Mouse (Mus musculus) limb, embryonic 10.5 days (tissue): ENCODE measurements around the gene Ms4a4c. TPM values are rescaled to one million over a fixed set of nuclear protein-coding genes. Genes with fewer than 3 reads are reported as not detected.
"Not testable (repeated sequence)": the region's sequence is repeated elsewhere in the genome, so short reads cannot be mapped to it uniquely, and the experiment has no call there.

Experiments used
- DNase-seq: peaks from one replicate; pipeline ENCODE4 v3.0.0-alpha.2; 2017; ENCODE audit warnings: low spot score
- H3K27ac ChIP-seq: fragments of 300-500 bp; sonication (generic); 2 replicates; pipeline ENCODE4 v1.5.1; 2016; ENCODE audit warnings: mild to moderate bottlenecking
- H3K27me3 ChIP-seq: fragments of 300-500 bp; sonication (generic); 2 replicates; pipeline ENCODE4 v1.6.1; 2016; ENCODE audit warnings: low read depth, mild to moderate bottlenecking; ENCODE audit not compliant: poor library complexity, severe bottlenecking
- H3K36me3 ChIP-seq: fragments of 300-500 bp; sonication (generic); 2 replicates; pipeline ENCODE4 v1.6.1; 2016; ENCODE audit warnings: mild to moderate bottlenecking, moderate library complexity
- H3K4me1 ChIP-seq: fragments of 300-500 bp; sonication (generic); 2 replicates; pipeline ENCODE4 v1.6.1; 2016
- H3K4me3 ChIP-seq: fragments of 300-500 bp; sonication (generic); 2 replicates; pipeline ENCODE4 v1.5.1; 2016; ENCODE audit warnings: mild to moderate bottlenecking, moderate library complexity
- H3K9me3 ChIP-seq: fragments of 300-500 bp; sonication (generic); replicated peaks from 2 replicates; pipeline ENCODE4 v1.6.1; 2016; ENCODE audit warnings: mild to moderate bottlenecking
- WGBS: fragments of 180-500 bp; shearing (Covaris S2); methylation state at CpG from one replicate; pipeline ENCODE4 v1.1.7; 2016; 5-methylcytosine and 5-hydroxymethylcytosine counted together
- polyA plus RNA-seq: library from polyadenylated mRNA; unstranded; fragments of >200 nt; fragmentation: Nextera tagmentation; extraction: Ambion mirVana; gene quantifications from 2 replicates; pipeline ENCODE4 v1.2.1, GENCODE M21; 2016

Ms4a4c gene
- polyA plus RNA-seq, 1 experiment from 2014 or later, result 0.14 TPM

- 85% methylated on average over 1 of the region's 1 CpGs for WGBS
- no peaks in the 10 kb centered on the region for H3K36me3 ChIP-seq
- H3K4me3 ChIP-seq, result no peak overlapping the region
- no peaks in the 10 kb centered on the region for H3K27me3 ChIP-seq
- DNase-seq, result no peak
- H3K4me1 ChIP-seq, result no peaks in the 10 kb centered on the region
- H3K9me3 ChIP-seq, result no peaks in the 10 kb centered on the region
- H3K27ac ChIP-seq, result no peak overlapping the region
These were observed 7.1 kb downstream of the Ms4a4c start for GRCm38 (mm10) chr19:11411640-11412039.

DNA sequence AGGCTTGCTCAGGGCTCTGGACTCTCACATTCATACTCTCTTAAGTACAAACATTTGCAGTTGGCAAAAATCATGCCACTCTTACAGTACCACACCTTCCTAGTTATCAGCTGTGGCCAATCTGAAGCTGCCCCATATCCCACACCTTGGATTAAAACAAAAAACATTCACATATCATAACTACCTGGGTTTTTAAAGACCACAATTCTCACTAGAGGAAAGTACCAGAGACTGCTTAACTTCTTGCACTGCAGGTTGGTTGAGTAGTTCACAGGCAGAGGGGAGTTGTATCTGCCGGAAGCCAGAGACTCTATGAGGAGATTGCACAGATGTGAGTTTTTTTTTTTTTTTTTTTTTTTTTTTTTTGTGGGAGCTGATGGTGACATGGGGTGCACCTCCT is 9.5 kb downstream of the Ms4a4c start:
- H3K4me1 ChIP-seq, result no peaks in the 10 kb centered on the region
- no peak overlapping the region for H3K4me3 ChIP-seq
- no peak overlapping the region for H3K27ac ChIP-seq
- no peaks in the 10 kb centered on the region for H3K36me3 ChIP-seq
- no peak for DNase-seq
- no peaks in the 10 kb centered on the region for H3K9me3 ChIP-seq
- H3K27me3 ChIP-seq, result no peaks in the 10 kb centered on the region
- WGBS, result 96% methylated on average over 1 of the region's 1 CpGs

- no peaks in the 10 kb centered on the region for H3K9me3 ChIP-seq
- H3K27me3 ChIP-seq, result no peaks in the 10 kb centered on the region
- H3K27ac ChIP-seq, result no peak overlapping the region
- H3K4me3 ChIP-seq, result no peak overlapping the region
- no peaks in the 10 kb centered on the region for H3K4me1 ChIP-seq
- H3K36me3 ChIP-seq, result no peaks in the 10 kb centered on the region
- WGBS, result 82% methylated on average over 3 of the region's 3 CpGs
- DNase-seq, result no peak
These were observed 11.0 kb downstream of the Ms4a4c start for GRCm38 (mm10) chr19:11415581-11415980.

GRCm38 (mm10) chr19:11418865-11419264 is 14.3 kb downstream of the Ms4a4c start:
- not testable (repeated sequence) for DNase-seq, H3K9me3 ChIP-seq, H3K27ac ChIP-seq, H3K36me3 ChIP-seq, H3K4me1 ChIP-seq, H3K27me3 ChIP-seq, H3K4me3 ChIP-seq
- 92% methylated on average over 3 of the region's 3 CpGs for WGBS

DNA sequence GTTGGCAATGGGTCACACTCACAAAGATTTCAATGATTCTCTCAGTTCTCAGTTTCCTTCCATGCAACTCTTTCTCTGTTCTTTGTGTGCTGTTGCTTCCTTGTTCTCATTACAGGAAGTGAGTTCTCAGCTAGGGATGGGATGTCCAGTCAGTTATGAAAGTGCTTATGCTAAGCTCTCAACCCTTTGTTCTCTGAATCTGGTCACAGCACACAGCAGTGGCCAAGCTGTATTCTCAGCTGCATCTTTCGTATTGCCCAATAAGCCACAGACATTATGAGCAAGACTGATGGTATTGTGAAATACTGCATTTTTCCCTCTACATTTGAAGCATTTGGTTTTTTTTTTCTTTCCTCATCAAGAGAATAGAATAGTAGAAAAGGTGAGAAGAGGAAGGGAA is 26.6 kb downstream of the Ms4a4c start:
- not testable (repeated sequence) for DNase-seq, H3K4me3 ChIP-seq, H3K36me3 ChIP-seq, H3K4me1 ChIP-seq, H3K9me3 ChIP-seq, H3K27me3 ChIP-seq, H3K27ac ChIP-seq
- 88% methylated on average over 1 of the region's 1 CpGs for WGBS

- H3K27ac ChIP-seq, result no peak overlapping the region
- no peak for DNase-seq
- 91% methylated on average over 4 of the region's 4 CpGs for WGBS
- H3K9me3 ChIP-seq, result no peaks in the 10 kb centered on the region
- H3K36me3 ChIP-seq, result no peaks in the 10 kb centered on the region
- no peak overlapping the region for H3K4me3 ChIP-seq
- no peaks in the 10 kb centered on the region for H3K27me3 ChIP-seq
- H3K4me1 ChIP-seq, result no peaks in the 10 kb centered on the region
These were observed 30.7 kb downstream of the Ms4a4c start for GRCm38 (mm10) chr19:11435058-11435834.

DNA sequence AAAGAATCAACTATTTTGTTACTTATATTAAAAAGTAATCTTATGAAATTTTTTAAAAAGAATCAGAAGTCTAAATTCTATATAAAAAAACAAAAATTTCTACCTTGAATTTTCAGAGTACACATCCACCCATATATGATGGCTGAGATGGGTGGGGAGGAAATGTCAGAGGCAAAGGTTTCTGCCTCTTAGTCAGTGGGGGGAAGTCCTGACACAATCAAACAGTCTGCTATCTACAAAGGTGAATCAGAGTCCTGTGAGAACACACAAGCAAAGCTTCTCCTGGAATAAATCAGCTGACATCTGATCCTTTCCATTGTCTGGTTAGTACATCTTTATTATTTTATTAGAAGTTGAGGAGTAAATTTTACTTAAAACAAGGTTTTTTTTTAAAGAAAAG is 38.8 kb downstream of the Ms4a4c start, which contains the start of gene Ms4a4b:
Gene Ms4a4b, plus strand, starts transcription at position 216 of the 400 bp plus-strand sequence.
- no peak within 1 kb of the TSS for H3K27ac ChIP-seq
- no peaks in the 10 kb centered on the region for H3K4me1 ChIP-seq
- H3K36me3 ChIP-seq, result no peaks in the 10 kb centered on the region
- no peaks in the 10 kb centered on the region for H3K27me3 ChIP-seq
- no peaks in the 10 kb centered on the region for H3K9me3 ChIP-seq
- H3K4me3 ChIP-seq, result no peak within 1 kb of the TSS
- no peak for DNase-seq

- H3K36me3 ChIP-seq, result no peaks in the 10 kb centered on the region
- WGBS, result 88% methylated on average over 5 of the region's 5 CpGs
- H3K27ac ChIP-seq, result no peak overlapping the region
- H3K4me3 ChIP-seq, result no peak overlapping the region
- no peaks in the 10 kb centered on the region for H3K27me3 ChIP-seq
- no peak for DNase-seq
- no peaks in the 10 kb centered on the region for H3K9me3 ChIP-seq
- H3K4me1 ChIP-seq, result no peaks in the 10 kb centered on the region
These were observed 39.4 kb downstream of the Ms4a4c start for GRCm38 (mm10) chr19:11443964-11444363.

GRCm38 (mm10) chr19:11447238-11447637 is 42.7 kb downstream of the Ms4a4c start:
- no peaks in the 10 kb centered on the region for H3K27me3 ChIP-seq
- H3K4me1 ChIP-seq, result no peaks in the 10 kb centered on the region
- H3K27ac ChIP-seq, result no peak overlapping the region
- H3K9me3 ChIP-seq, result no peaks in the 10 kb centered on the region
- DNase-seq, result no peak
- H3K36me3 ChIP-seq, result no peaks in the 10 kb centered on the region
- H3K4me3 ChIP-seq, result no peak overlapping the region
- WGBS, result 89% methylated on average over 2 of the region's 2 CpGs

DNA sequence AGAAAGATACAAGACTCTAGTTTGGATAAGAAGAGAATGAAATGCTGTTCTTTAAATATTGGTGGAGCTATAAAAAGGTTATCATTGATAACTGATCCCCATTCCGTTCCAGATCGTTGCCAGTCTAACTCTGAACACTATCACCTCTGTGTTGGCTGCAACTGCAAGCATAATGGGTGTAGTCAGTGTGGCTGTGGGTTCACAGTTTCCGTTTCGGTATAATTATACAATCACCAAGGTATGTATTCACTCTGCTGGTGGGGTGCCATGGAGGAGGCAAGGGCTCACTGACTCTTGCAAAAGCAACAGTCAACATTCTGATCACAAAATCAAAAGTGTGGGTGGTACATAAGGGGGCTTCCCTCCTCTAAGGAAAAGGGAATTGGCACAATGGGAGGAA is 54.5 kb downstream of the Ms4a4c start:
- not testable (repeated sequence) for H3K27me3 ChIP-seq, H3K27ac ChIP-seq, DNase-seq, H3K36me3 ChIP-seq, H3K9me3 ChIP-seq, H3K4me1 ChIP-seq, H3K4me3 ChIP-seq
- 86% methylated on average over 4 of the region's 4 CpGs for WGBS

DNA sequence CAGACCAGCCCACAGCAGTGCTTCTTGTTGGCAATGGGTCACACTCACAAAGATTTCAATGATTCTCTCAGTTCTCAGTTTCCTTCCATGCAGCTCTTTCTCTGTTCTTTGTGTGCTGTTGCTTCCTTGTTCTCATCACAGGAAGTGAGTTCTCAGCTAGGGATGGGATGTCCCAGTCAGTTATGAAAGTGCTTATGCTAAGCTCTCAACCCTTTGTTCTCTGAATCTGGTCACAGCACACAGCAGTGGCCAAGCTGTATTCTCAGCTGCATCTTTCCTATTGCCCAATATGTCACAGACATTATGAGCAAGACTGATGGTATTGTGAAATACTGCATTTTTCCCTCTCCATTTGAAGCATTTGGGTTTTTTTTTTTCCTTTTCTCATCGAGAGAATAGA is 60.2 kb downstream of the Ms4a4c start:
- H3K27ac ChIP-seq, H3K27me3 ChIP-seq, H3K36me3 ChIP-seq, H3K9me3 ChIP-seq, DNase-seq, H3K4me3 ChIP-seq, H3K4me1 ChIP-seq: not testable (repeated sequence)
- WGBS, result 67% methylated on average over 1 of the region's 1 CpGs

DNA sequence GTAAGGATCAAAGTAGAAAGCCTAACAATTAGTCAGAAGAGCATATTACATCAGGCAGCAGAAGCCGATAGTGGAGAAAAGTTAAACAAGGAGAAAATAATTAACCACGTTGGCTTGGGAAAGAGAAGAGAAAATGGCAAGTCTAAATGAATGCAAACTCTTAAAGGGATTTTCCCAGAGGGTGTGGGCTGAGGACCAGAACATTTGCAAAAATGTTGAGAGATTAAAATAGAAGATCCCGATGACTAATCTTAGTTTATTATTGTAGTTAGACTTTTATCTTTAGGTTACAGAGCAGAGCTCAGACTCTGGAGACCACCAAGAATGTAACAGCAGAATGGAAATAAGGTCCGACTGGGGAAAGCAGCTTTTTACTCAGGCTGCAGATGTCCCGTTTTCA is 61.9 kb downstream of the Ms4a4c start:
- Histone ChIP-seq H3K36me3 (no peaks in the 10 kb centered on the region), H3K27me3 (no peaks in the 10 kb centered on the region), H3K27ac (no peak overlapping the region), H3K9me3 (no peaks in the 10 kb centered on the region), H3K4me3 (no peak overlapping the region), H3K4me1 (no peaks in the 10 kb centered on the region)
- 86% methylated on average over 5 of the region's 5 CpGs for WGBS
- no peak for DNase-seq

GRCm38 (mm10) chr19:11468361-11468760 is 63.8 kb downstream of the Ms4a4c start:
- H3K9me3 ChIP-seq, H3K4me3 ChIP-seq, H3K27me3 ChIP-seq, DNase-seq, H3K4me1 ChIP-seq, H3K36me3 ChIP-seq, H3K27ac ChIP-seq: not testable (repeated sequence)
- 71% methylated on average over 1 of the region's 1 CpGs for WGBS

- H3K4me1 ChIP-seq, DNase-seq, H3K4me3 ChIP-seq, H3K36me3 ChIP-seq, H3K27me3 ChIP-seq, H3K27ac ChIP-seq, H3K9me3 ChIP-seq: not testable (repeated sequence)
- 90% methylated on average over 4 of the region's 4 CpGs for WGBS
These were observed 64.6 kb downstream of the Ms4a4c start, which contains the start of gene Ms4a6c for GRCm38 (mm10) chr19:11469215-11469614. Gene Ms4a6c (plus strand): TSS chr19:11469366.
